Mouse (Mus musculus): ENCODE measurements around the gene Dpt. TPM values are rescaled to one million over a fixed set of nuclear protein-coding genes. Genes with fewer than 3 reads are reported as not detected.
"Not testable (repeated sequence)": the region's sequence is repeated elsewhere in the genome, so short reads cannot be mapped to it uniquely, and the experiment has no call there.

The Dpt gene
- polyA plus RNA-seq, 1 experiment = 44.5 TPM

DNA sequence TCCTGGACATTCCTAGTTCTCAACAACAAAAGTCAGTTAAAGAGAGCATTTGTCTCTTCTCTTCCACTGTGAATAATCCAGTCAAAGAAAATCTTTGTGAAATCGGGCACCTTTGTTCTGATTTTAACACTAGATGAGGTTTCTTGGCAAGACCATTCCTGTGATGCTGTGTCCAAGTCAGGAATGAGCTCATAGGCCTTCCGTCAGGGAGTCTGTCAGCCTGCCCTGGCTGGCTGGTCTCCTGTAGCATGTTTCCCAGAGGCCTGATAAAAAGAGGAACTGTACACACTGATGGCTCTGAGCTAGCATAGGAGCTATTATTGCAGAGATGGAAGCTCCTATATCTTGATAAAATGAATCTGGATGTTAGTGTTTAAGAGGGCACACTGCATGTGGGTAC, 17.8 kb downstream of the Dpt start:
- no peak for DNase-seq (ENCODE audit: low read depth, low spot score)
- 69% methylated on average over 2 of the region's 2 CpGs for WGBS

GRCm38 (mm10) chr1:164815330-164815729, 18.9 kb downstream of the Dpt start:
- 64% methylated on average over 5 of the region's 5 CpGs for WGBS
- no peak for DNase-seq (ENCODE audit: low read depth, low spot score)

GRCm38 (mm10) chr1:164817331-164817730, 20.9 kb downstream of the Dpt start:
- no peak for DNase-seq (ENCODE audit: low read depth, low spot score)
- 38% methylated on average over 3 of the region's 3 CpGs for WGBS

DNA sequence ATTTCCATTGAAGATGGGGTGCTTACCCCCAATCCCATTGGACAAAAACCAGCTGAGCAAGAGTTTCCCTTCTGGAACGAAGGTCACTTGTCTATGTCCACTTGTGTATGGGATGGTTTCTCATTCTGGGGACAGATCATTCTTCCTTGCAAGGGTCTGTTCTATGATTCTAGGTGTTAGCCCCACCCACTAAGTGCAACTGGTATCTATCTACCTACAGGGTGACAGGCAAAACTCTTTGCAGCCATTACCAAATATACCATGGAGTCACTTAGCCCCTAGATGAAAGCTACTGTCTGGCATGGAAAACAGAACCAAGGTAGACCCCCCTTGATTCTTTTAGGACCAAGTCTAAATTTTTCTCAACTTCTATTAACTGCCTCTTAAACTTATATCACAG, 24.9 kb downstream of the Dpt start:
- DNase-seq (ENCODE audit: low read depth, low spot score) = no peak
- 97% methylated on average over 1 of the region's 1 CpGs for WGBS

DNA sequence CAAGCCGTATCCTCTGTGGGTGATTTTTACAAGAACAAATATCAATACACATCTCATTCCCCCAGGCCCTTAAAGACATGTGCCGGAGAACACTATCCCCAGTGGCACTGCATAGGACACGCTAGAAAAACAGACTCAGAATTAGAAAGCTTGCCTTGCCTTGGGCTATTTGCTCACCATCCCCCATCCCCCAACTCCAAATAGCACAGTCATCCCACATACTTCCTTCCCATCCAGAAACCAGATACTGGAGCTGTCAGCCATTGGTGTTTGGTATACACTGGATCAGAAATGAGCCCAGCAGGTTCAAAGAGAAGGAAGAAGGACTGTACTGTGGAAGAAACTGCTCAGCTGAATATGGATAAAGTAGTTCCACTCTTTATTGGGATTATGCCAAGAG, 25.4 kb downstream of the Dpt start:
- DNase-seq (ENCODE audit: low read depth, low spot score) = no peak
- 92% methylated on average over 3 of the region's 3 CpGs for WGBS

DNA sequence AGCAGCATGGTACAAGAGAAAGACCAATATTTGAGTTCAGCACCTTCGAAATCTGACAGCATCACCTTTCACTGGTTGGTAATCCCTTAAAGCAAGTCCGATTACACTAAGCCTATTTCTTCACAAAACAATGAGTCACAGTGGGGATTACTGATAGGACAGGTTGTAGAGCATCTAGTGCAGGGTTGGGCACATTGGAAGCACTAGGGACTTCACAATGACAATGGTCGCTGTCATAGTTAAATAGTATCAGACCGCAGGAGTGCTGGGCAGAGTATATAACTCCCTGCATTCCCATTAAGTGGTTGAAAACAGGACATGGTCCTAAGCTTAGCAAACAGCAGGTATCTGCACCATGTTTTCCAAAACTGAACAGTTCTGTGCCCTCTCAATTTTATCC, 25.8 kb downstream of the Dpt start:
- DNase-seq (ENCODE audit: low read depth, low spot score) = no peak
- 73% methylated on average over 4 of the region's 4 CpGs for WGBS

DNA sequence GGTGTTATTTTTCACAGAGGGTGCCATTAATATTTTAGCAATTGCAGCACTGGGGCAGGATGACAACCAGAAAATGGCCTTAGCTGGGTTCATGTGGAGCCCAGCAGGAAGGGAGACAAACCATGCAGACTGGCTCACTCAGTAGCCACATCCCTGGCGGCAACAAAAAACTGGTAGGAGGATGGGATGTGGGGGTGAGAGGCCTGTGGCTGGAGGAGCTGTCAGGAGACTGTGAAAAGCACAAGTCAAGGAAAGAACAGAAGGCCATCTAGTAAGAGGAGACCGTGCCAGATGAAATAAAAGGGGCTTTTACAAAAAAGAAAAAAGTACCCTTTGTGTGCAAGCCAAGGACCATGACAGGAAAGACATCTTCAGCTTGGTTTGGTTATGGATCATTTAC, 28.5 kb downstream of the Dpt start:
- 87% methylated on average over 2 of the region's 2 CpGs for WGBS
- no peak for DNase-seq (ENCODE audit: low read depth, low spot score)

GRCm38 (mm10) chr1:164829881-164830280, 33.4 kb downstream of the Dpt start:
- no peak for DNase-seq (ENCODE audit: low read depth, low spot score)
- WGBS = 36% methylated on average over 1 of the region's 1 CpGs

DNA sequence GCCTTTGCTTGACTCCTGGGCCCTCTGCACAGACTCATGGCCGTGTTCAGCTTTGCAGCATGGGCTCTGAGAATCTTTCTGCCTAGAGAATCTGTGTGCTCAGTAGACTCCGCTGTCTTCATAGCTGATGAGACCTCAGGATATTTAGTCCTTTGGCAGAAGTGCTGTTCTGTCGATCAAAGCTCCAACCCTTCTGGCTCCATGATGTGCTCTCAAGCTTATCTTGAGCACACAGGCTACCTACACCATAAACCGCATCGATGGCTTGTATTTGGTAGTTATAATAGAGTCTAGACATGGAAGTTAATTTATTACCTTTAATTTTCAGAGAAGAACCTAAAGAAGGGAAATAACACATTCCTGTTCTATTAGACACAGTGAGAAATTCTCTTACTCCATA, 36.0 kb downstream of the Dpt start:
- DNase-seq (ENCODE audit: low read depth, low spot score) = no peak
- WGBS = 88% methylated on average over 5 of the region's 5 CpGs

- WGBS = 80% methylated on average over 7 of the region's 7 CpGs
- no peak for DNase-seq (ENCODE audit: low read depth, low spot score)
Measured at GRCm38 (mm10) chr1:164848616-164849265, 52.3 kb downstream of the Dpt start.

GRCm38 (mm10) chr1:164855700-164856099, 59.3 kb downstream of the Dpt start:
- not testable (repeated sequence) for DNase-seq (ENCODE audit: low read depth, low spot score)

DNA sequence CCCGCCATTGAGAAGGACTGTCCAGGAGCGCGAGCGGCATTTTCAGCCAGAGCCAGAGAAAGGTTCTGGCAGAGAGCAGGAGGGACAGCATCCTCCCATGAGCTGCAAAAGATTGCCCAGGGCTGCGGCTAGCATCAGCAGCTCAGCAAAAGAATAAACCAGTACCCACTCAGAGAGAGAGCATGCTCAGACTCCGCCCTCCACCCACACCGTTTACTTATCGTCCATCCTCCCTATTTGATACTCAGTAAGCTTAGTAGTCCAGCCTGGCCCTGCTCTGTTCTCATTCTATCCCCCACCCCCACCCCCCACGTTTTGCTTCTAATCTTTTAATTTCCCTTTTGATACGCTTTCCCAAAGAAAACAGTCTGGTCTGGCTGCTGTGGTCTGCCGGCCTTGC, 63.5 kb downstream of the Dpt start:
- WGBS = 77% methylated on average over 11 of the region's 11 CpGs
- DNase-seq (ENCODE audit: low read depth, low spot score) = no peak

More at GRCm38 (mm10) chr1:164855700-164856099, 59.3 kb downstream of the Dpt start:
- WGBS = 26% methylated on average over 2 of the region's 2 CpGs

GRCm38 (mm10) chr1:164860782-164861181, 64.3 kb downstream of the Dpt start:
- WGBS = 89% methylated on average over 2 of the region's 2 CpGs

GRCm38 (mm10) chr1:164861501-164861900, 65.1 kb downstream of the Dpt start:
- DNase-seq (ENCODE audit: low read depth, low spot score) = no peak
- 78% methylated on average over 4 of the region's 4 CpGs for WGBS

More at GRCm38 (mm10) chr1:164860782-164861181, 64.3 kb downstream of the Dpt start:
- DNase-seq (ENCODE audit: low read depth, low spot score) = no peak

GRCm38 (mm10) chr1:164862946-164863883, 66.8 kb downstream of the Dpt start:
- no peak for DNase-seq (ENCODE audit: low read depth, low spot score)
- WGBS = 83% methylated on average over 12 of the region's 12 CpGs

GRCm38 (mm10) chr1:164864666-164865065, 68.2 kb downstream of the Dpt start:
- 93% methylated on average over 3 of the region's 3 CpGs for WGBS
- no peak for DNase-seq (ENCODE audit: low read depth, low spot score)

DNA sequence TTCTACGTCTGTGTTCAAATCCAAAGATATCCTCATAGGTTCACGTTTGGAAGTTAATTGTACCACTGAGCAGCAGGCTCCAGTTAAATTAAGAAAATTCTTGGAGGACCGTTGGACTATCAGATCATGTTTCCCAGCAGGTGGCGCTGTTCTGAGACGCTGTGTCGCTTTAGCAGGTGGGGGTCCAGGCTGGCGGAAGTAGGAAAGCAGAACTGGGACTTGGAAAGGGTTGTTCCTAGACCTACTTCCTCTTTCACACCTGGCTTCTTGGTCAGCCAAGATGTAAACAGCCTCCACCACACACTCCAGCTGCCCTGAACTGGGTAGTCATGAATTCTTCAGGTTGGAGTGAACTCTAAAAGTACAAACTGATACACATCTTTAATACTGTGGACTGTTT, 74.2 kb downstream of the Dpt start:
- no peak for DNase-seq (ENCODE audit: low read depth, low spot score)
- WGBS = 72% methylated on average over 7 of the region's 7 CpGs

All from large intestine, adult 2 months (tissue).